Mouse (Mus musculus): ENCODE measurements at regions not wholly inside any gene's neighbourhood (a gene's known extent, or its start where the extent isn't known, plus 50 kb on each side); places are given as distances from the start of the nearest gene placed in this dataset.
"Not testable (repeated sequence)": the region's sequence is repeated elsewhere in the genome, so short reads cannot be mapped to it uniquely, and the experiment has no call there.

- no peak for DNase-seq
These were observed 232.4 kb upstream of the Tusc1 start for GRCm38 (mm10) chr4:93567487-93568259.

- DNase-seq = no peak
These were observed 220.8 kb upstream of the Tusc1 start for GRCm38 (mm10) chr4:93555787-93556760.

GRCm38 (mm10) chr4:93555181-93555580 is 219.9 kb upstream of the Tusc1 start:
- not testable (repeated sequence) for DNase-seq

- peak; percentile 86 for DNase-seq
These were observed 217.3 kb upstream of the Tusc1 start for GRCm38 (mm10) chr4:93552489-93553160.

- DNase-seq = peak; percentile 98
These were observed 215.8 kb upstream of the Tusc1 start for GRCm38 (mm10) chr4:93551086-93551485.

GRCm38 (mm10) chr4:93540588-93540987 is 205.3 kb upstream of the Tusc1 start:
- no peak for DNase-seq

- DNase-seq = no peak
These were observed 192.1 kb upstream of the Tusc1 start for GRCm38 (mm10) chr4:93527382-93527781.

GRCm38 (mm10) chr4:93520454-93521100 is 185.3 kb upstream of the Tusc1 start:
- no peak for DNase-seq

- no peak for DNase-seq
These were observed 183.6 kb upstream of the Tusc1 start for GRCm38 (mm10) chr4:93518925-93519324.

GRCm38 (mm10) chr4:93510771-93511170 is 175.5 kb upstream of the Tusc1 start:
- DNase-seq = no peak

GRCm38 (mm10) chr4:93496871-93497270 is 161.6 kb upstream of the Tusc1 start:
- DNase-seq = no peak

- DNase-seq = no peak
These were observed 159.0 kb upstream of the Tusc1 start for GRCm38 (mm10) chr4:93494319-93494718.

- DNase-seq = no peak
These were observed 158.6 kb upstream of the Tusc1 start for GRCm38 (mm10) chr4:93493905-93494304.

GRCm38 (mm10) chr4:93493326-93493725 is 158.0 kb upstream of the Tusc1 start:
- no peak for DNase-seq

GRCm38 (mm10) chr4:93488570-93488969 is 153.3 kb upstream of the Tusc1 start:
- no peak for DNase-seq

- DNase-seq = no peak
These were observed 151.1 kb upstream of the Tusc1 start for GRCm38 (mm10) chr4:93486455-93486854.

- DNase-seq = no peak
These were observed 145.9 kb upstream of the Tusc1 start for GRCm38 (mm10) chr4:93481247-93481646.

- DNase-seq = no peak
These were observed 142.0 kb upstream of the Tusc1 start for GRCm38 (mm10) chr4:93477189-93477767.

GRCm38 (mm10) chr4:93467998-93468397 is 132.7 kb upstream of the Tusc1 start:
- no peak for DNase-seq

GRCm38 (mm10) chr4:93467424-93467823 is 132.1 kb upstream of the Tusc1 start:
- DNase-seq = no peak

- DNase-seq = no peak
These were observed 116.0 kb upstream of the Tusc1 start for GRCm38 (mm10) chr4:93451357-93451756.

GRCm38 (mm10) chr4:93450831-93451230 is 115.5 kb upstream of the Tusc1 start:
- DNase-seq = no peak

All from heart, adult 11 months (tissue).